Mouse (Mus musculus) midbrain, postnatal 0 days (tissue): ENCODE results near the gene Oprm1. TPM values are rescaled to one million over a fixed set of nuclear protein-coding genes. Genes with fewer than 3 reads are reported as not detected.

Experiments used
- ATAC-seq: fragments of 200-750 bp; cut with Nextera tagmentation; 2 replicates; pipeline ENCODE4 v1.8.0; 2017; ENCODE audit warnings: moderate number of reproducible peaks, mild to moderate bottlenecking, moderate TSS enrichment, moderate library complexity; ENCODE audit not compliant: low FRiP score
- DNase-seq: peaks from one replicate; pipeline ENCODE4 v3.0.0-alpha.2; 2015; ENCODE audit warnings: low spot score
- H3K27ac ChIP-seq: fragments of 300-500 bp; sonication (generic); 2 replicates; pipeline ENCODE4 v1.5.1; 2014; ENCODE audit warnings: low read depth, mild to moderate bottlenecking, low read length, mixed read lengths
- H3K27me3 ChIP-seq: fragments of 300-500 bp; sonication (generic); 2 replicates; pipeline ENCODE4 v1.6.1; 2014; ENCODE audit warnings: low read length, control low read depth, mixed read lengths; ENCODE audit not compliant: insufficient read depth
- H3K36me3 ChIP-seq: fragments of 300-500 bp; sonication (generic); 2 replicates; pipeline ENCODE4 v1.6.1; 2014; ENCODE audit warnings: low read length, control low read depth, mixed read lengths; ENCODE audit not compliant: insufficient read depth
- H3K4me1 ChIP-seq: fragments of 300-500 bp; sonication (generic); 2 replicates; pipeline ENCODE4 v1.6.1; 2014; ENCODE audit warnings: mild to moderate bottlenecking, control low read depth, antibody characterized with exemption, low read length, mixed read lengths; ENCODE audit not compliant: insufficient read depth
- H3K4me2 ChIP-seq: fragments of 300-500 bp; sonication (generic); 2 replicates; pipeline ENCODE4 v1.6.1; 2014; ENCODE audit warnings: low read depth, mild to moderate bottlenecking, low read length, mixed read lengths; ENCODE audit not compliant: poor library complexity, severe bottlenecking
- H3K4me3 ChIP-seq: fragments of 300-500 bp; sonication (generic); 2 replicates; pipeline ENCODE4 v1.5.1; 2014; ENCODE audit warnings: low read depth, mild to moderate bottlenecking, low read length, moderate library complexity
- H3K9ac ChIP-seq: fragments of 300-500 bp; sonication (generic); replicated peaks from 2 replicates; pipeline ENCODE4 v1.6.1; 2014; ENCODE audit warnings: mild to moderate bottlenecking, low read length, moderate library complexity, mixed read lengths; ENCODE audit not compliant: poor library complexity, severe bottlenecking
- H3K9me3 ChIP-seq: fragments of 300-500 bp; sonication (generic); 2 replicates; pipeline ENCODE4 v1.6.1; 2016; ENCODE audit warnings: low read length, control low read depth
- CTCF ChIP-seq: IDR thresholded peaks from 2 replicates; pipeline ENCODE4 v1.5.1; 2016; ENCODE audit warnings: antibody characterized with exemption, mild to moderate bottlenecking
- WGBS: fragments of 180-500 bp; shearing (Covaris S2); extraction: QIAGEN DNeasy Blood & Tissue Kit; methylation state at CpG from one replicate; pipeline ENCODE4 v1.1.7; 2014; 5-methylcytosine and 5-hydroxymethylcytosine counted together
- polyA plus RNA-seq: library from polyadenylated mRNA; unstranded; fragments of >200 nt; fragmentation: Nextera tagmentation; extraction: Ambion mirVana; gene quantifications from 2 replicates; pipeline ENCODE4 v1.2.1, GENCODE M21; 2015
- total RNA-seq: library from RNA; depleted of rRNA; stranded (reverse); fragments of >200 nt; gene quantifications from 2 replicates; pipeline ENCODE4 v1.2.3, GENCODE M21; 2014; rRNA removed

Oprm1 gene
- total and polyA plus RNA-seq, 2 experiments from 2014 or later = 2.8 to 9.0 TPM

DNA sequence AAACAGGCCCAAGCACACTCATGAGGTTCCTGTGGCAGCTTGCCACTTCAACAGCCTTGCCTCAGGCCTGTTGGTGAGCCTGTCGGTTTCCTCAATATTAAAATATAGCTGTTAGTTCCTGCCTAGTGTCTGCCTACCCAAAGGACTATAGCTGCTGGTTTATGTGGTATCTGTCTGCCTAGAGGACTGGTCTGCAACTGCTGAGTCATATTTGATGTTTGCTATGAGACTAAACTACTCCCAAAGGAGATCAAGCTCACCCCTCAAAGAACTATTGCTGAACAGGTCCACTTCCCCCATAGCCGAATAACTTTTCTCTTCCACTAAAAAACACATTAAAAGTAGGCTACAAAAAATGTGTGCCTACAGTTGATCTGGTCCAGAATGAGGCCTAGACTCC lies 315.9 kb downstream of the Oprm1 start:
- DNase-seq (no peak), ATAC-seq (no peak)
- Histone ChIP-seq H3K36me3 (no peaks in the 10 kb centered on the region), H3K4me1 (peaks cover 7% of the 10 kb centered on the region; the same call in 1 of the 2 replicates), H3K9ac (no peak overlapping the region), H3K9me3 (no peaks in the 10 kb centered on the region), H3K27ac (no peak overlapping the region), H3K27me3 (no peaks in the 10 kb centered on the region), H3K4me3 (no peak overlapping the region), H3K4me2 (no peak overlapping the region)
- no peak for TF ChIP-seq CTCF
- 86% methylated on average over 2 of the region's 2 CpGs for WGBS

DNA sequence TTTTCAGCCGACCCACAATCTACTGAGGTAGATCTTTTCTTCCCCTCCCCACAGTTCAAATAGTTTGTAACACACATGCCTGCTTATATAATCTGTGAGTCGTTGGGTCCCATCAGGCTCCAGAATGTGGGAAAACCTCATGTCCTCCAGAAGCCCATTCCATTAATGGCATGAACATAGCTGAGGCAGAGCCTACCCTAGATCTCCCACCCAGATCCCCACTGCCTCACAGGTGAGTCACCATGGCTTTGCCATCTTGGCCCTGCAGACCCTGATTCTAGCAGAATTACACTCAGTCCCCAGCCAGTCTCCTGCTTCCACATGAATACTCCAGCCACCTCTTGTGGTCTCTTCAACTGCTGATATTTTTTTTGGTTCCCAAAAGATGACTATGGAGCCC lies 317.4 kb downstream of the Oprm1 start:
- WGBS = 90% methylated on average over 2 of the region's 2 CpGs
- DNase-seq = no peak
- Histone ChIP-seq H3K4me2 (no peak overlapping the region), H3K36me3 (no peaks in the 10 kb centered on the region), H3K4me1 (0 out of 2 replicates have a peak, but pooled peaks cover 1% of the 10 kb centered on the region), H3K4me3 (no peak overlapping the region), H3K27ac (no peak overlapping the region), H3K9me3 (no peaks in the 10 kb centered on the region), H3K27me3 (no peaks in the 10 kb centered on the region), H3K9ac (no peak overlapping the region)
- no peak for TF ChIP-seq CTCF
- no peak for ATAC-seq

DNA sequence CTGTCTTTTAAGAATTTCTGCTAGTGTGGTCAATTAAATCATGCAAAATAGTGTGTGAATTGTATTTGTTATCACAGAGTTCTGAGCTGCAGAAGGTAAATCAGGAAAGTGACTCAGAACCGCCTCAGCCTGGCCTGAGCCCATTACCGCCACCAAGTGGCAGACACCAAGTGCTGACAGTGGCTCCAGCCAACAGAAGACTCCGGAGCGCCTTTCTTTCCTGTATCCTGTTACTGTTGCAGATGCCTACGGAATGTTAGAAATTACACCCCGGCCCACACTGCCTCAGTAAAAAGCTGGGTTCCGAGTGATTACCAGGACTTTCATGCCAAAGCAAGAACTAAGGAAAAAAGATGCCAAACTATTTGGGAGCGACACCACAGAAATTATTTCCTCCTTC lies 317.9 kb downstream of the Oprm1 start:
- Histone ChIP-seq H3K27me3 (no peaks in the 10 kb centered on the region), H3K4me1 (no peaks in the 10 kb centered on the region), H3K27ac (no peak overlapping the region), H3K4me3 (no peak overlapping the region), H3K9me3 (no peaks in the 10 kb centered on the region), H3K4me2 (no peak overlapping the region), H3K36me3 (no peaks in the 10 kb centered on the region), H3K9ac (no peak overlapping the region)
- ATAC-seq (peak; percentile 86), DNase-seq (peak; percentile 82)
- WGBS = 14% methylated on average over 8 of the region's 8 CpGs
- TF ChIP-seq CTCF = peak; percentile 90

DNA sequence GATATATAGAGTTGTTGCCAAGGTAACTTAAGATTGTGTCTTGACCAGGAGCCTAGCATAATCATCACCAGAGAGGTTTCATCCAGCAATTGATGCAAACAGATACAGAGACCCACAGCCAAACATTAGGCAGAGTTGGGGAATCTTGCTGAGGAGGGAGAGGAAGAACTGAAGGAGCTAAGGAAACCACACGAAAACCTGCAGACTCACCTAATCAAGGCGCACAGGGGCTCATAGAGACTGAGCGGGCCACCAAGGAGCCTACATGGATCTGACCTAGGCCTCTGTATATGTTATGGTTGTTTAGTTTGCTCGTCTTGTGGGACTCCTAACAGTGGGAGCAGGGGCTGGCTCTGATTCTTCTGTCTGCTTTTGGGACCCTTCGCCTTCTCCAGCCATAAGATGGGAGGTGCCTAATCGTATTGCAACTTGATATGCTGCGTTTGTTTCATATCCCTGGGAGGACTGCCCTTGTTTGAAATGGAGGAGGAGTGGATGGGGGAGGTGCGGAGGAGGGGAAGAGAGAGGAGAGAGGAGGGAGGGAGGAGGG lies 318.4 kb downstream of the Oprm1 start:
- Histone ChIP-seq H3K27ac (no peak overlapping the region), H3K27me3 (no peaks in the 10 kb centered on the region), H3K36me3 (no peaks in the 10 kb centered on the region), H3K4me2 (no peak overlapping the region), H3K9ac (no peak overlapping the region), H3K9me3 (no peaks in the 10 kb centered on the region), H3K4me1 (no peaks in the 10 kb centered on the region), H3K4me3 (no peak overlapping the region)
- TF ChIP-seq CTCF = no peak
- no peak for DNase-seq
- no peak for ATAC-seq
- 61% methylated on average over 7 of the region's 8 CpGs for WGBS

DNA sequence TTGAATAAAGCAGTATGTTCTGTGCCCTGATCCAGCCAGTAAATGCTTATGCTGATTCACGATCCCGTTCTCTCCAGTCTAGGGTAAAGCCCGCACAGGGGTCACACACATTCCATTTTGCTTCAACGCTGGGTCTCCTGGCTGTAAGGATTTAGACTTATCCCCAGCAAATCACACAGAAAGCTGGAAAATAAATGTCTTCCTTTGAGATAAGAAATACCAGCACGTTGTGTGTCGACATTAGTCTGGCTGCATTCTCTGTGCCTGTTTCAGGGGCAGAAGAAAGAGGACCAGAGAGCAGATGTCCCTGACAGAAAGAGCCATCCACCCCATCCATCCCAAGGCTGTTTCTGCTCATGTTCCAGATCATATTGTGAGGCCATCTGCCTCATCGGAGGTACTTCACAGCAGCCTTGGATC lies 319.1 kb downstream of the Oprm1 start:
- Histone ChIP-seq H3K27me3 (no peaks in the 10 kb centered on the region), H3K4me3 (no peak overlapping the region), H3K36me3 (no peaks in the 10 kb centered on the region), H3K9me3 (no peaks in the 10 kb centered on the region), H3K9ac (no peak overlapping the region), H3K4me2 (no peak overlapping the region), H3K27ac (no peak overlapping the region), H3K4me1 (no peaks in the 10 kb centered on the region)
- no peak for ATAC-seq
- 79% methylated on average over 7 of the region's 7 CpGs for WGBS
- TF ChIP-seq CTCF = no peak
- peak; percentile 64 for DNase-seq

DNA sequence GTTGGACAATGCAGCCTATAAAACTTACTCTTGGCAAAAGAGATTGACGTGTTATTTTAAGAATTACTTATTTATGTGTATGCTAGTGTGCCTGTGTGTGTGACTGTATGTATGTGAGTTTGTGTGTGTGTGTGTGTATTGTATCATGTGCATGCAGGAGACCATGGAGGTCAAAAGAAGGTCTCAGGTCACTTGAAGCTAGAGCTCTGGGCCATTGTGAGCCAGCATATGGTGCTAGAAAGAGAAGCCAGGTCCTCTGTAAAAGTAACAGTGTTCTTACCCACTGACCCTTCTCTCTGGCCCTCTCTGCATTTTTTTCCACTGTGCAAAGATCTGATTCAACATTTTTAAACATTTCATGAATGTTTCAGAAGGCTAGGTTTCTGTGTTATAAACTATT lies 319.7 kb downstream of the Oprm1 start:
- H3K36me3 ChIP-seq = no peaks in the 10 kb centered on the region
- TF ChIP-seq CTCF = no peak
- no peak for ATAC-seq
- H3K4me1 ChIP-seq = no peaks in the 10 kb centered on the region
- no peak overlapping the region for H3K4me2 ChIP-seq
- no peak overlapping the region for H3K27ac ChIP-seq
- no peak overlapping the region for H3K9ac ChIP-seq
- no peaks in the 10 kb centered on the region for H3K9me3 ChIP-seq
- DNase-seq = no peak
- no peaks in the 10 kb centered on the region for H3K27me3 ChIP-seq
- H3K4me3 ChIP-seq = no peak overlapping the region
- WGBS = 87% methylated on average over 1 of the region's 1 CpGs

Other genes with a start within 250 kb of the Oprm1 start
- gene Gm10945, start 3.3 kb downstream of the Oprm1 start, total RNA-seq = not detected in 2 replicates
- gene Gm10945, start 3.3 kb downstream of the Oprm1 start, polyA plus RNA-seq = not detected in 2 replicates